Mouse (Mus musculus): Measurements from ENCODE around the gene Psmb10. TPM values are rescaled to one million over a fixed set of nuclear protein-coding genes. Genes with fewer than 3 reads are reported as not detected.

Psmb10 gene
- polyA plus RNA-seq, 1 experiment, result 137 TPM

DNA sequence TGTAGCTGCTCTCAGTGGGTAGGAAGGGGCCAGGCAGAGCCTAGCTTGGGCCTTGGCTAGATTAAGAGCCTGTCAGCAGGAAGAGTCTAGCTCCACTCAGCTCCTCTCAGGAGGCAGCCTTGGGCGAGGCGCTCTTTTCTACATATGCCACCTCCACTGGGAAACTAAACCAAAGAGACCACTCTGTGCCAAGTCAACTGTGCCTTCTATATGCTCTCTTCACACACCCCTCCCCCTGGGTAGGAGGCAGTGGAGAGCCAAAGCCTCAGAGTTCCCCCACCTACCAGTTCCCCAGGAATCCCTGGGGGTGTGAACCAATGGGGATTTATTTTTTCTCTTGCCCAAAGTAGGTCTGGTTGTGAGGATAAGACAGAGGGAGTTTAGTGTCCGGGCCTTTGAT, 7.0 kb downstream of the Psmb10 start:
- H3K4me1 ChIP-seq (ENCODE audit: control insufficient read depth, insufficient read depth, low read length), result peaks cover 2% of the 10 kb centered on the region
- TF ChIP-seq CTCF (IDR thresholded peaks at IDR 0.05; ENCODE audit: extremely low read depth, insufficient read depth, low read length) (no peak), POLR2A (IDR thresholded peaks at IDR 0.05; ENCODE audit: extremely low read depth, insufficient read depth, low read length) (peak; percentile 40; the same call in 1 of the 2 replicates)
- H3K27ac ChIP-seq (ENCODE audit: insufficient read depth, low read length), result peak overlapping the region; percentile 22
- no peak overlapping the region for H3K4me3 ChIP-seq (ENCODE audit: insufficient read depth, low read length)

DNA sequence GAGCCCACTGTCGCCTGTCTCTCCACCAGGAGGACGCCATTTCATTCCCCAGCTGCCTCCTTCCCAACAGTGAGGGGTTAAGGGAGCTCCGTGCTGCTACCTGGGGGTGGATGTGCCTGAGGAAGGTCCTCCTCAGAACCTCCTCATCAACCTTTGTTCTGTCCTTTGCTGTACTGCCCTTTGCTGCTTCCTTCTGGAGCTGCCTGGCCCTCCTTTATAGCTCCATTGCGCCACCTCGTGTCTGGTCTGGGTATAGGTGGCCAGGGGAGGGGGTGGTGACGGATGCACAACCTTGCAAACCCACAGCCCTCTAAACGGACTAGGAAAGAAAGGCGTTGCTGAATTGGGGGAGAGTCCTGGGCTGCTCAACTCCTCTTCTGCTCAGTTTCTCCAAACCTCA, 7.6 kb downstream of the Psmb10 start:
- TF ChIP-seq CTCF (IDR thresholded peaks at IDR 0.05; ENCODE audit: extremely low read depth, insufficient read depth, low read length) (peak; percentile 92), POLR2A (IDR thresholded peaks at IDR 0.05; ENCODE audit: extremely low read depth, insufficient read depth, low read length) (no peak)
- H3K27ac ChIP-seq (ENCODE audit: insufficient read depth, low read length), result no peak overlapping the region
- H3K4me1 ChIP-seq (ENCODE audit: control insufficient read depth, insufficient read depth, low read length), result no peaks in the 10 kb centered on the region; the same call in 1 of the 2 replicates

DNA sequence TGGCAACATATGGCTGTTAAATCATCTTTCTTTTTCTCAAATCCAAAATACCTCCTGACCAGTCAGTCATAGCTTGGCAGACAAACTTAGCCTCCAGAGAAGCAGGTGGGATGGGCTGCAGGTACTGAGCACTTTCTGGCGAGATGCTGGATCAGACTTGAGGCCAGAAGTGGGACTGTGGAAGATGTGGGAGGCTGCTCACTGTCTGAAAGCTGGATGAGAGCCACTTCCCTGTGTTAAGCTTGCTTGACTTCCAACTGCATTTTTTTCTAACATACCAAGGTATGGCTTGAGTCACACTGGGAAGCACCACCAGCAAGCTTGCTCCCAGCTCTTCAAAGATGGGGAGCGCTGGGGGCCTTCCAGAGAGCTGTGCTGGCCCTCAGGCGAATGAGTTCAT, 13.1 kb downstream of the Psmb10 start:
- no peak overlapping the region for H3K4me3 ChIP-seq (ENCODE audit: insufficient read depth, low read length)
- TF ChIP-seq POLR2A (IDR thresholded peaks at IDR 0.05; ENCODE audit: extremely low read depth, insufficient read depth, low read length), result no peak
- TF ChIP-seq CTCF (IDR thresholded peaks at IDR 0.05; ENCODE audit: extremely low read depth, insufficient read depth, low read length), result no peak
- H3K4me1 ChIP-seq (ENCODE audit: control insufficient read depth, insufficient read depth, low read length), result peaks cover 2% of the 10 kb centered on the region
- H3K27ac ChIP-seq (ENCODE audit: insufficient read depth, low read length), result peak overlapping the region; percentile 27; the same call in 1 of the 2 replicates

More for the DNA sequence above, 7.6 kb downstream of the Psmb10 start:
- H3K4me3 ChIP-seq (ENCODE audit: insufficient read depth, low read length), result no peak overlapping the region

DNA sequence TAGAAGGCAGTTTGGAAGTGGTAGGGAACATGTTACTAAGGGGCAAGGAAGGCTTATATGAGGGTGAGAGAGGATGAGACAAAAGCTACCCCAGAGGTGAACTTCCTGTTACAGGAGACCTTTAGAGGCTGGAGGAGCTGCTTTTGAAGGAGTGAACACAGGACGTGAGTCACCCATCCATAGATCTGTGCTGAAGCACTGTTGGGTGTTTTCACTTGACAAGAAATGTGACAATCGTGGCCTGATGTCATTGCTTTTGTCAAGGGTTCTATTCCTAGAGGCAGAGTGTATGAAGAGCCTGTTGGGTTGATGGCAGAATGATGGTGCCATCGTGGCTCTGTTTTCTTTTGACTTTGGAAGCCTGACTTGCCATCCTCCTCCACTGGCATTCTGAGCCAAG, 18.9 kb downstream of the Psmb10 start:
- H3K4me1 ChIP-seq (ENCODE audit: control insufficient read depth, insufficient read depth, low read length), result peaks cover 4% of the 10 kb centered on the region; the same call in 1 of the 2 replicates
- TF ChIP-seq CTCF (IDR thresholded peaks at IDR 0.05; ENCODE audit: extremely low read depth, insufficient read depth, low read length), result no peak
- TF ChIP-seq POLR2A (IDR thresholded peaks at IDR 0.05; ENCODE audit: extremely low read depth, insufficient read depth, low read length), result no peak
- H3K27ac ChIP-seq (ENCODE audit: insufficient read depth, low read length), result no peak overlapping the region

DNA sequence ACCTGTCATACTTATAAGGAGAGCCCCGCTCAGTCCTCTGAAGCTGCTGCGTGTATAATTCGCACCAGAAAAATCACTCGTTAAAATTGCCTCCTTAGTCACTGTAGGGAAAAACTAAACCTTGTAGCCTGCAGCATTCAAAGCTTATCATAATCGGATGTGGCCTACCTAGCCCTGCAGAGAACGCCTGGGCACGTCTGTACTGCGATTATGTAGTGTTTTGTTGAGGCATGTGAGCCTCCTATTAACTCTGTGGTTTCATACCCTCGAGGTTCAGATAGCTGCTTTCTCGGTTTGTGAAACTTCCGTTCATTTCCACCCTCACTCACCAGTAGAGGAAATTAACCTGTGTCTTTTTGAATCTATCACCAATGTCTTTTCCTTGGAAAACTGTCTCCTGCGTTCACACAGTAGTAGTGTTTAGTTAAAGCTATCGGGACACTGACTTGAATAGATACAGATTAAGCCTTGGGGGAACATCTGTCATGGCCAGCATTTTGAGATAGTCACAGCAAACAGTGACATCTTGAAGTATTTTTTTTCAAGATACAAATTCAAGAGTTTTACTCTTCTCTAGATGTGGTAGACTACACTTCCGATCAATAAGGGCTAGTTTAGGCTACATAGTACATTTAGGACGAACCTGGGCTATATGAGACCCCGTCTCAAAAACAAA, 37.2 kb downstream of the Psmb10 start:
- Histone ChIP-seq H3K4me3 (ENCODE audit: insufficient read depth, low read length) (peak overlapping the region; percentile 93), H3K4me1 (ENCODE audit: control insufficient read depth, insufficient read depth, low read length) (no peaks in the 10 kb centered on the region; the same call in 1 of the 2 replicates), H3K27ac (ENCODE audit: insufficient read depth, low read length) (peak overlapping the region; percentile 96; the same call in 1 of the 2 replicates)
- TF ChIP-seq CTCF (IDR thresholded peaks at IDR 0.05; ENCODE audit: extremely low read depth, insufficient read depth, low read length) (no peak), POLR2A (IDR thresholded peaks at IDR 0.05; ENCODE audit: extremely low read depth, insufficient read depth, low read length) (no peak)

More for the DNA sequence above, 18.9 kb downstream of the Psmb10 start:
- no peak overlapping the region for H3K4me3 ChIP-seq (ENCODE audit: insufficient read depth, low read length)

DNA sequence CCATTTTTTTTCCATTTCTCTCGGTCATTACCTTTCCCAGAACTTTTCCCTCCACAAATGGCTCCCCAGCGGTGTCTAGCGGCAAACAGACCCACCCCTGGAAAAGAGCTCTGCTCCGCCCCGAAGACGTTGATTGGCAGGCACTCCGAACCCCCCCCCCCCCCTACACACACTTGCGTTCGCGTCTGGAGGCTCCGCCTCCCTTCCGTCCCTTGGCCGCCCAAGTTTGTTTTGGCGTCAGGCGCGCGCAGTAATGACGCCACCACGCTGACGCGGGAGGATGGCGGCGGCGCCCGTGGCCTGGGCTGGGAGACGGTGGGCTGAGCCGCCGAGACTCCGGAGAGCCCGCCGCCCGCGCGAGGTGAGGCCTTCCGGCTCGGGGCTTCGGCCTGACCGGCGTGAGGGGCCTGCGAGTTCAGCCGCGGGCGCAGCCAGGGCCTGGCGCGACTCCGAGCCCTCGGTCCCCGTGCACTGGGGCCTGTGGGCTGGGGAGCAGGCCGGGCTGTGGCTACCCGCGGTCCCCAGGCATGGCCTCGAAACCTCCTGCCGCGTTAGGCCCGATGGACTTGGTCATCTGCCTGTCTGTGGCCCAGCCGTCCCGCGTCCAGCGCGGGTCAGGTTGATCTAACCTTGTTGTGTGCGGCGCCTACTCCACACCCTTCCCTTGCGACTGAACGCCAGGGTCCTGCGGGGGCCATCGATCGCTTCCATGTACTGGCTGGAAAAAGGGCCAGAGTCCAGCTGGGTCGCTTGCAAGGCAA, 37.9 kb downstream of the Psmb10 start, which contains the start of gene Pskh1:
Gene Pskh1, plus strand, starts transcription at position 262 of the 761 bp plus-strand sequence.
- Histone ChIP-seq H3K27ac (ENCODE audit: insufficient read depth, low read length) (peak within 1 kb of the TSS; percentile 96), H3K4me3 (ENCODE audit: insufficient read depth, low read length) (peak within 1 kb of the TSS; percentile 93), H3K4me1 (ENCODE audit: control insufficient read depth, insufficient read depth, low read length) (no peaks in the 10 kb centered on the region; the same call in 1 of the 2 replicates)
- TF ChIP-seq POLR2A (IDR thresholded peaks at IDR 0.05; ENCODE audit: extremely low read depth, insufficient read depth, low read length) (peak; percentile 66), CTCF (IDR thresholded peaks at IDR 0.05; ENCODE audit: extremely low read depth, insufficient read depth, low read length) (no peak)

DNA sequence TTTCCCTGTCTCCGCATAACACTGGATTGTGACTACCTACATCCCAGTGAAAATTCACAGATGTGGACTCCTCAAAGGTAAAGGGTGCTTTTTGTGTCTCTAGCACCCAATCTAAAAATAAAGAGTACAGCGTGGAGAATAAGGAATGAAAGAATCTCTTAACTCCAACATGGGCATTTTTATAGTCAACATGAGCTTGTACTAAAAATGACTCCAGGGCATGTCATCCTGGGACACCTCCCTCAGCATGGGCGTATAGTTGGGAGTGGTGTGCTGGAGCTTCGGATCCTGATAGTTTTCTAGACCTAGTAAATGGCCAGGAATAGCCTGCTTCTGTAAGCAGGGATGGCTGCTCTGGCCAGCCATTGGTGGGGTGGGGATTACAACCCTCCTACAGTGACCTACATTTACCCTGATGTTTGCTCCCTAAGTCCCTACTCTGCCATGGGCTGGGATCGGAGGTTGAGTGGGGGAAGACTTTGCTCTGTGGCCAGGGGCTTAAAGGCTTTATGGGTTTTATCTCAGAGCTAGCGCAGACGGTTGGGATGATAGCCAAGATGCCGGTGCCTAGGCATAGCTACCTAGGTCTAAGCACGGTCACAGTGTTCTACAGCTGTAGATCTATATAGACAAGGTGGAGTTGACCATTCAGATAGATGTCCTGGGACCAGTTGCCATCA, 40.3 kb downstream of the Psmb10 start:
- no peak overlapping the region for H3K4me3 ChIP-seq (ENCODE audit: insufficient read depth, low read length)
- H3K4me1 ChIP-seq (ENCODE audit: control insufficient read depth, insufficient read depth, low read length), result no peaks in the 10 kb centered on the region
- H3K27ac ChIP-seq (ENCODE audit: insufficient read depth, low read length), result no peak overlapping the region
- TF ChIP-seq POLR2A (IDR thresholded peaks at IDR 0.05; ENCODE audit: extremely low read depth, insufficient read depth, low read length), result no peak
- TF ChIP-seq CTCF (IDR thresholded peaks at IDR 0.05; ENCODE audit: extremely low read depth, insufficient read depth, low read length), result no peak

DNA sequence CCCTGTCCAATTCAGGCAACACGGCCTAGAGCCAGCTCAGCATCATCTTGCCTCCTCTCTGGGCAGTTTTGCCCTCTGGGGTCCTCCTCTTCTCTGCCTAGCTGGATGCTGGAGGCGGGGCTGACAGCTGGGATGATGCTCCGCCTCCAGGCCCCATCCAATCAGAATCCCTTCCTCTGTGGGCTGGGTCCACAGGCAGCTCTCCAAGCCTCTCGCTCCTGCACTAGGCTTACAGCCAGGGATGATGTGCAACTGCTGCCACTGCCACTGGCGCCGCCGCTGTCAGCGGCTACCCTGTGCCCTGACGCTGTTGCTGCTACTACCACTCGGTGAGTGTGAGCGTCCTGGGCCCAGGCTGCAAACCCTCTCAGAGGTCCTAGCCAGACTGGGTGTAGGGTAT, 44.9 kb downstream of the Psmb10 start, which contains the start of gene Nrn1l:
Gene Nrn1l, plus strand, starts transcription at position 229 of the 400 bp plus-strand sequence.
- peak; percentile 53; the same call in 1 of the 2 replicates for TF ChIP-seq POLR2A (IDR thresholded peaks at IDR 0.05; ENCODE audit: extremely low read depth, insufficient read depth, low read length)
- TF ChIP-seq CTCF (IDR thresholded peaks at IDR 0.05; ENCODE audit: extremely low read depth, insufficient read depth, low read length), result no peak
- H3K27ac ChIP-seq (ENCODE audit: insufficient read depth, low read length), result peak within 1 kb of the TSS; percentile 47
- H3K4me3 ChIP-seq (ENCODE audit: insufficient read depth, low read length), result no peak within 1 kb of the TSS
- H3K4me1 ChIP-seq (ENCODE audit: control insufficient read depth, insufficient read depth, low read length), result no peaks in the 10 kb centered on the region

DNA sequence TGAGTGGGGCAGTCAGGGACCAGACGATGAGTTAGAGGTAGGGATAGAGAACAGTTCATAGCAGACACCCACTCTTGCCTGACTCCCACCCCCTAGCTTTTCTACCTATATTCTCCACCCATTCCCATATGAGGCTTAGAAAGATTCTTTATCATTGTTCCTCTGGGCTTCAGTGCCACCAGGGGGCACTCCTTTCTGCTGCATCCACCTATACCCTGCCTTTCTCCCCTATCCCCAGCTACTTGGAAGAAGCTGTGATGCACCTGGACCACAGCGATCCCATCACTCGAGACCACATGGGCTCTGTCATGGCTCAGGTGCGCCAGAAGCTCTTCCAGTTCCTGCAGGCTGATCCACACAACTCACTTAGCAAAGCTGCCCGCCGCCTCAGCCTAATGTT, 45.8 kb downstream of the Psmb10 start:
- Histone ChIP-seq H3K4me3 (ENCODE audit: insufficient read depth, low read length) (no peak overlapping the region), H3K4me1 (ENCODE audit: control insufficient read depth, insufficient read depth, low read length) (no peaks in the 10 kb centered on the region), H3K27ac (ENCODE audit: insufficient read depth, low read length) (no peak overlapping the region)
- TF ChIP-seq CTCF (IDR thresholded peaks at IDR 0.05; ENCODE audit: extremely low read depth, insufficient read depth, low read length) (peak; percentile 69), POLR2A (IDR thresholded peaks at IDR 0.05; ENCODE audit: extremely low read depth, insufficient read depth, low read length) (0 out of 2 replicates have a peak, but pooled peaks have one; percentile 9)

Data from cortical plate, adult 2 months (tissue).